ENCODE assay signal across 8 mouse cellular contexts in the genomic region with DNA sequence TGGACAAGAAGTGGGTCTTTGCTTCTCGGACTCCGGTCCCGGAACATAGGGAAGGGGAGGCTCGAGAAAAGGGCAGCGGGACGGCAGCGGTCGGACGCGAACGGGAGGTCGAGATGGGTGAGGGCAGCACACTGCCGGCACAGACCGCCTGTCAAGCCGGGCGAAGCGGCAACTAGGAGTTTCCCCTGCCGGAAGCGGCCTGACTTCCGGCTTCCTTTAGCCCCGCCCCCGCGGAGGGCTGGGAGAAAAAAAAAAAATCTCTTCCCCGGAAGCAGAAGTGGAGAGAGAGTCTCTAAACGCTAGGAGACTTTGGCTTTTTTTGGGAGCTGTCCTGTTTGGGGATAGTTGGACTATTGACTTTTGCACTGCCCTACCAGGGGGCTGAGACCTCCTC. TPM values are rescaled to one million over a fixed set of nuclear protein-coding genes. Genes with fewer than 3 reads are reported as not detected.
DNase-seq lines count a peak whose midpoint lies in the region; ATAC-seq lines count a peak whose summit lies in the region.

A gene (minus strand): TSS at position 209 of the 394 bp plus-strand sequence.

- H3K27me3 ChIP-seq in heart, embryonic 13.5 days (replicated peaks) = no peaks in the 10 kb centered on the region
- no peaks in the 10 kb centered on the region for H3K27me3 ChIP-seq in liver, embryonic 12.5 days (replicated peaks)
- no peaks in the 10 kb centered on the region for H3K27me3 ChIP-seq in stomach, embryonic 15.5 days (replicated peaks)

- H3K4me3 ChIP-seq in brown adipose tissue, adult 24 weeks (ENCODE audit: insufficient read depth, low read depth, low read length) = peak within 1 kb of the TSS; percentile 90
- peak within 1 kb of the TSS; percentile 98 for H3K4me3 ChIP-seq in heart, embryonic 13.5 days
- H3K4me3 ChIP-seq in liver, embryonic 12.5 days = peak within 1 kb of the TSS; percentile 87
- peak within 1 kb of the TSS; percentile 93 for H3K4me3 ChIP-seq in stomach, embryonic 15.5 days (replicated peaks)

- peak within 1 kb of the TSS; percentile 63 for H3K27ac ChIP-seq in brown adipose tissue, adult 24 weeks (replicated peaks; ENCODE audit: low read depth, low read length)
- peak within 1 kb of the TSS; percentile 79 for H3K27ac ChIP-seq in heart, embryonic 13.5 days (replicated peaks)
- peak within 1 kb of the TSS; percentile 77 for H3K27ac ChIP-seq in liver, embryonic 12.5 days
- H3K27ac ChIP-seq in stomach, embryonic 15.5 days = peak within 1 kb of the TSS; percentile 57

- H3K4me2 ChIP-seq in heart, embryonic 13.5 days = peak within 1 kb of the TSS; percentile 87
- peak within 1 kb of the TSS; percentile 79 for H3K4me2 ChIP-seq in liver, embryonic 12.5 days
- peak within 1 kb of the TSS; percentile 80 for H3K4me2 ChIP-seq in stomach, embryonic 15.5 days

- peak; percentile 72 for ATAC-seq in heart, embryonic 13.5 days (ENCODE audit: extremely low read depth, insufficient number of reproducible peaks, low FRiP score, low TSS enrichment)
- peak; percentile 86 for ATAC-seq in liver, embryonic 12.5 days
- peak; percentile 85 for ATAC-seq in stomach, embryonic 15.5 days (ENCODE audit: insufficient read depth, low FRiP score, low read depth)

- DNase-seq in CD4-positive, CD25-positive, alpha-beta regulatory T cell, adult 2 months (ENCODE audit: low read depth, low spot score) = peak; percentile 90
- DNase-seq in fat pad, adult 2 months (ENCODE audit: extremely low read depth, low read depth, low spot score) = peak; percentile 16
- DNase-seq in kidney, postnatal 10 days = peak; percentile 94
- DNase-seq in natural killer cell, adult 2 months (ENCODE audit: low spot score in 2 of 2) = peak; percentile 85 to 87

- no peaks in the 10 kb centered on the region for H3K36me3 ChIP-seq in heart, embryonic 13.5 days
- H3K36me3 ChIP-seq in liver, embryonic 12.5 days = no peaks in the 10 kb centered on the region
- H3K36me3 ChIP-seq in stomach, embryonic 15.5 days = no peaks in the 10 kb centered on the region

- under 1% methylated on average over 25 of the region's 25 CpGs for WGBS in heart, embryonic 13.5 days
- 3% methylated on average over 25 of the region's 25 CpGs for WGBS in liver, embryonic 12.5 days (ENCODE audit: insufficient replicate concordance)
- under 1% methylated on average over 25 of the region's 25 CpGs for WGBS in stomach, embryonic 15.5 days

- peak within 1 kb of the TSS; percentile 92 for H3K9ac ChIP-seq in heart, embryonic 13.5 days
- H3K9ac ChIP-seq in liver, embryonic 12.5 days = peak within 1 kb of the TSS; percentile 88
- H3K9ac ChIP-seq in stomach, embryonic 15.5 days = peak within 1 kb of the TSS; percentile 71

- H3K9me3 ChIP-seq in heart, embryonic 13.5 days = no peaks in the 10 kb centered on the region
- no peaks in the 10 kb centered on the region for H3K9me3 ChIP-seq in liver, embryonic 12.5 days (replicated peaks)
- H3K9me3 ChIP-seq in stomach, embryonic 15.5 days = no peaks in the 10 kb centered on the region

- peaks cover 7% of the 10 kb centered on the region; the same call in 1 of the 2 replicates for H3K4me1 ChIP-seq in brown adipose tissue, adult 24 weeks (ENCODE audit: control insufficient read depth, insufficient read depth, insufficient read length, low read length)
- peaks cover 12% of the 10 kb centered on the region for H3K4me1 ChIP-seq in heart, embryonic 13.5 days
- H3K4me1 ChIP-seq in liver, embryonic 12.5 days = peaks cover 33% of the 10 kb centered on the region
- H3K4me1 ChIP-seq in stomach, embryonic 15.5 days = 0 out of 2 replicates have a peak, but pooled peaks cover 7% of the 10 kb centered on the region

RNA-seq across cellular contexts. Expression of the gene that starts here (rescaled TPM):
- 31.1 and 38.9 TPM in 2 replicates for polyA plus RNA-seq in brown adipose tissue, adult 24 weeks (2012; ENCODE audit: insufficient read depth, insufficient read length, missing spikeins)
- 26.6 and 28.1 TPM in 2 replicates for polyA plus RNA-seq in heart, embryonic 13.5 days (2015; fragmentation: Nextera tagmentation; extraction: Ambion mirVana)
- polyA plus RNA-seq in liver, embryonic 12.5 days (2016; fragmentation: Nextera tagmentation; extraction: Ambion mirVana) = 25.8 and 27.0 TPM in 2 replicates
- polyA plus RNA-seq in stomach, embryonic 15.5 days (2015; fragmentation: Nextera tagmentation; extraction: Ambion mirVana) = 23.5 and 25.3 TPM in 2 replicates

Comparison
In these comparisons a context has a peak if more than half of its experiments do, and no peak if none do; other contexts are left out.
1. Peak in every context shown above with its lines: DNase-seq, ATAC-seq, H3K4me3 ChIP-seq and H3K27ac ChIP-seq.
2. DNase-seq: peak in every context shown above with its lines; median percentile 94 in kidney, postnatal 10 days; 90 in CD4-positive, CD25-positive, alpha-beta regulatory T cell, adult 2 months; 86 in natural killer cell, adult 2 months; 16 in fat pad, adult 2 months.